Mouse (Mus musculus): ENCODE results near the gene Gm281. TPM values are rescaled to one million over a fixed set of nuclear protein-coding genes. Genes with fewer than 3 reads are reported as not detected.
A peak's percentile ranks its signal among the peaks of the same experiment; 100 is the strongest.
"Not testable (repeated sequence)": the region's sequence is repeated elsewhere in the genome, so short reads cannot be mapped to it uniquely, and the experiment has no call there.

Gm281 gene
- polyA plus RNA-seq (2012; rRNA removed) = not detected in 2 replicates

DNA sequence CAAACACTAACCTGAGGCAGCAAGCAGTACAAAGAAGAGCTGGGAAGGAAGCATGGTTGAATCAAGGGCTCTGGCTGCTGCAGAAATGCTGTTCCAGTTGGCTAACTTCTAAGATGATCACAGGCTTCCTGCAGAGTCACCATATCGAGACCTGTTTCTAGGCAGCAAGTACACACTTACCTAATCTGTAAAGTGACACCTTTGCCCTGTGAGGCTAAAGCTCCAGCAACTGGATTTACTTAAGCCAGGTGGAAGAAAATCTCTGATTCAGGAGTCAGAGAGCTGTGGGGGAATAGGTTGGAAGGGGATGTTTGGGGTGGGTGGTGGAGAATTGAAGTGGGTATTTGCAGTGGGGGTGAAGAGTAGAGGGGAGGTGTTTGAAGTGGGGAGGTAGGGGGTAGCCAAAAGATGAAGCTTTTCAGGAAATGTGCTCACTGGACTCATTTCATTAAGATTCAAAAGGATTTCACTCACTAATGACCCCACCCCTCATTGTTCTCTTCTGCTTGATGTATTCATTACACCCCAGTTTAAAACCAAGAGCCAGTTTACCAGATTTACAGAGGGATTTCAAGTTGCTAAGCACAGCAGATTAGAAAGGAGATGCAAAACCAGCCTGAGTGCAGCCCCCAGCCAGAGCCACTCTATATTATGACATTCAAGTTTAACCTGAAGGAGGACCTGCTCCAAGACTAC, at the start of gene Gm281:
TSS of gene Gm281 (minus strand) at position 92 of the 696 bp plus-strand sequence.
- Histone ChIP-seq H3K27ac (ENCODE audit: insufficient read depth, low read length) (no peak within 1 kb of the TSS), H3K4me1 (ENCODE audit: control insufficient read depth, insufficient read depth, low read length) (no peaks in the 10 kb centered on the region), H3K4me3 (ENCODE audit: insufficient read depth, low read length) (no peak within 1 kb of the TSS)
- TF ChIP-seq POLR2A (IDR thresholded peaks at IDR 0.05; ENCODE audit: extremely low read depth, insufficient read depth, low read length) (no peak), CTCF (IDR thresholded peaks at IDR 0.05; ENCODE audit: extremely low read depth, insufficient read depth, low read length) (no peak)

DNA sequence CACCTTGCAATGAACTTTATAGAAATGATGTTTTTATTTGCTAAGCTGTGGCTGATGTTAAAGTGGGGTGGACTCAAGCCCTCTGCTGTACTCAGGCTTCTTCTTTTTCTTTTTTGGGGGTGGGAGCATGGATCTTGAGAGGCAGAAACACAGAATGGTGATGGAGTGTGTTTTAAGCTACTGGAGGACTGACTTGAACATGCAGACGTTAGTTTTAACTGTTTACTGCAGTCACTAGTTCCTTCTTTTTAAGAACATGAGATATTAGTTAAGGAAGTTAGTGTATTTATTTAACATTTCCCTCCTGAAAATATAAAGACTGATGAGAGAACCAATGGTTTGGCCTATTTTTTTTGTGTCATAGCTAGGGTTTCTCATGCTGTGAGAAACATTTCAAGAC, 49.2 kb upstream of the Gm281 start:
- TF ChIP-seq POLR2A (IDR thresholded peaks at IDR 0.05; ENCODE audit: extremely low read depth, insufficient read depth, low read length) (no peak), CTCF (IDR thresholded peaks at IDR 0.05; ENCODE audit: extremely low read depth, insufficient read depth, low read length) (no peak)
- Histone ChIP-seq H3K4me1 (ENCODE audit: control insufficient read depth, insufficient read depth, low read length) (no peaks in the 10 kb centered on the region; the same call in 1 of the 2 replicates), H3K27ac (ENCODE audit: insufficient read depth, low read length) (no peak overlapping the region), H3K4me3 (ENCODE audit: insufficient read depth, low read length) (no peak overlapping the region)

DNA sequence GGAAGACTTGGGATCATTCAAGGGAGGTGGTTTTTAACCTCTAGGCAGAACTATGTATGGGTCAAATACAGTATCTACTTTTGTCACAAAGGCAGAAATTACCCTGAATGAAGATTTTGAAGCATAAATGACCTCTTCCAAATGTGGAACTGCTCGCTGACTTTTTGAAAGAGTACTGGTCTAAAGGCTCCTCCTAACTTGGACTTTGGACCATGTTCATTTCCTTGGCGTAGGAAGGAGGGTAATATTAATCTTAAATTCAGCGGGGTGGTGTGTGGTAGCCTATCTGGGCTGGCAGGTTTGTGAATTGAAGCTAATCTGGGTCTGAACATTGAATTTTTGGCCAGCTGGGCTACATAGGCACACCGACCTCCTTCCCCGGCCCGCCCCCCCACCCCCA, 48.2 kb upstream of the Gm281 start:
- no peaks in the 10 kb centered on the region; the same call in 1 of the 2 replicates for H3K4me1 ChIP-seq (ENCODE audit: control insufficient read depth, insufficient read depth, low read length)
- H3K27ac ChIP-seq (ENCODE audit: insufficient read depth, low read length) = no peak overlapping the region
- H3K4me3 ChIP-seq (ENCODE audit: insufficient read depth, low read length) = no peak overlapping the region
- TF ChIP-seq POLR2A (IDR thresholded peaks at IDR 0.05; ENCODE audit: extremely low read depth, insufficient read depth, low read length) (no peak), CTCF (IDR thresholded peaks at IDR 0.05; ENCODE audit: extremely low read depth, insufficient read depth, low read length) (no peak)

DNA sequence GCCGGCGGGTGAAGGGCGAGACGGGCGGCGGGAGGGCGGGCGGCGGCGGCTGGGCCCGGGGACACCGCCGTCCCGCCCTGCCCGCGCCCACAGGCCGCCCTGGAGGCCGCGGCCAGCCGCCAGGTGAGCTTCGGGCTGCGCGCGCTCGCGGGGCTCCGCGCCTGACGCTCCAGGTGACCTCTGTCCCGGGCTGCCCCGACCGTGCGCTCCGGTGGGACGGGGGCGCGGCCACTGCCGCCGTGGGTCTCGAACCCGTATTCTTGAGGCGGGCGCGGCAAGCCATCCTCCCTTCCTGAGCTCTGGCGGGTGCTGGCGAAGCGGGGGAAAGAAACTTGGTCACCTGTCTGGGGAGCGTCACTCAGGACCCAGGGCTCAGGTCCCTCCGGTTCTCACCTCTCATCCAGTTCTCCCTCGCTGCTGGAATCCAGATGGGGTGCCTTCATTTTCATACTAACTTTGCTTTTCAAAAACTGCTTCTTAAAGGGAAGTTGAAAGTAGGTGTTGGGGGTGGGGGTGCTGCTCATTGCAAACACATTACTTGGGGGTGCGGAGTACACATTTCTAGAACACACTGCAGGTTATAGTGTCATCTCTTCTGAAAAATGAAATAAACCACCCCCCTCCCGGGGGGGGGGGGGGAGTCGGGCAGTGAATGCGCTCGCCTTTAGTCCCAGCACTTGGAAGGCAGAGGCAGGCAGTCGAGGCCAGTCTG, 47.3 kb upstream of the Gm281 start, which contains the start of the genes Atxn7 and Thoc7:
TSS of gene Atxn7 (plus strand) at position 40 of the 712 bp plus-strand sequence.
TSS of gene Thoc7 (minus strand) at position 452 of the 712 bp plus-strand sequence.
- TF ChIP-seq CTCF (IDR thresholded peaks at IDR 0.05; ENCODE audit: extremely low read depth, insufficient read depth, low read length) = no peak
- no peak for TF ChIP-seq POLR2A (IDR thresholded peaks at IDR 0.05; ENCODE audit: extremely low read depth, insufficient read depth, low read length)
- peak within 1 kb of the TSS; percentile 85 for H3K4me3 ChIP-seq (ENCODE audit: insufficient read depth, low read length)
- peak within 1 kb of the TSS; percentile 24; the same call in 1 of the 2 replicates for H3K27ac ChIP-seq (ENCODE audit: insufficient read depth, low read length)
- no peaks in the 10 kb centered on the region; the same call in 1 of the 2 replicates for H3K4me1 ChIP-seq (ENCODE audit: control insufficient read depth, insufficient read depth, low read length)

DNA sequence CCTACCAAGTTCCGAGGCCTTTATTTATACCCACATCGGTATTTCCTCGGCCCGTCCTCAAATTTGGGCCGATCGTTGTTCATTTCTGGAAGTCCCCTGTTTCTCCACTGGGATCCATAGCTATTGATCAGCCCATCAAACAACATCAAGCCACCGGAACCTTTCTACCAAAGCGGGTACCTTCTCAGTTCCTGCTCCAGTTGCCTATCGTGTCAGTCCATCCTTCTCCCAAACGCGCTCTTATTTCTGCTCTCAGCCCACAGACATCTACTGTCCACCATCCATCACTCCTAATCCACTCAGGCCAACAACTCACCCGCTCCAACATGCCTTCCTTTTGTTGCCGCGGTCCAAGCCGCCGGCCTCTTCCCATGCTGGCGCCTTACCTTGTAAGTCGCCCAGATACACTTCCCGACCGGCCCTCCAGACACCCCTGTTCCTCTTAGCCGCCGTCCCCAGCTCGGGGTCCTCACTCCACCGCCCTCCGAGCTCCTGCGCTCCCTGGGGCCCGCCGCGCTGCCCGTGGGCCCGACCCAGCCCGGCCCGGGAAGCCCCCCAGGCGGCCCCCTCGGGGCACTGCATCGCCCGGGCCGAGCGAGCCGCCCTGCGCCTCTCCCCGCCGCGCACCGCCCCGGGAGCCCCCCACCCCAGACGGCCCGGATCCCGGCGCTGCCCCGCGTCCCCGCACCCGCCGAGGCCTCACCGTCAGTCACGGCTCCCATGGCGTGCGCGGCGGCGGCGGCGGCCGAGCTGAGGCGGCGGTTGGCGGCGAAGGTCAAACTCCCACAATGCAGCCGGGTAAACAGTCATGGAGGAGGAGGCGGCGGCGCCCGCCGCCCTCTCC, 46.4 kb upstream of the Gm281 start:
- H3K4me1 ChIP-seq (ENCODE audit: control insufficient read depth, insufficient read depth, low read length) = no peaks in the 10 kb centered on the region; the same call in 1 of the 2 replicates
- peak overlapping the region; percentile 24; the same call in 1 of the 2 replicates for H3K27ac ChIP-seq (ENCODE audit: insufficient read depth, low read length)
- no peak for TF ChIP-seq POLR2A (IDR thresholded peaks at IDR 0.05; ENCODE audit: extremely low read depth, insufficient read depth, low read length)
- no peak for TF ChIP-seq CTCF (IDR thresholded peaks at IDR 0.05; ENCODE audit: extremely low read depth, insufficient read depth, low read length)
- peak overlapping the region; percentile 85 for H3K4me3 ChIP-seq (ENCODE audit: insufficient read depth, low read length)

DNA sequence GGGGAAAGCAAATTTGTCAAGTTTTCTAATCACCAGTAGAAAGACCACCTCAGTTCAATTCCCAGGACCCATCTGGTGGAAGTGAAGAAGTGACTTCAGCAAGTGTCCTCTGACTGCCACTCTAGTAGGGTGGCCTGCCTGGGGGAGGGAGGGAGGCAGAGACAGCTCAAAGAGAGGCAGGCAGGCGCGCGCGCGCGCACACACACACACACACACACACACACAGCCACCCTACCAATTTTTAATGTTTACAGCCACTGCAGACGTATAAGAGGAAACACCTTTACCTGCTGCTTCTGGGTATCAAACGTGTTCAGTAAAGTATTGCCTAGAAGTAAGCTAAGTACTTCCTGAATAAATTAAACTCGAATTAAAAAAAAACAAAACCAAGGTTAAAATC, 45.8 kb upstream of the Gm281 start:
- H3K27ac ChIP-seq (ENCODE audit: insufficient read depth, low read length) = no peak overlapping the region
- no peak for TF ChIP-seq POLR2A (IDR thresholded peaks at IDR 0.05; ENCODE audit: extremely low read depth, insufficient read depth, low read length)
- no peak for TF ChIP-seq CTCF (IDR thresholded peaks at IDR 0.05; ENCODE audit: extremely low read depth, insufficient read depth, low read length)
- no peaks in the 10 kb centered on the region; the same call in 1 of the 2 replicates for H3K4me1 ChIP-seq (ENCODE audit: control insufficient read depth, insufficient read depth, low read length)
- peak overlapping the region; percentile 85 for H3K4me3 ChIP-seq (ENCODE audit: insufficient read depth, low read length)

DNA sequence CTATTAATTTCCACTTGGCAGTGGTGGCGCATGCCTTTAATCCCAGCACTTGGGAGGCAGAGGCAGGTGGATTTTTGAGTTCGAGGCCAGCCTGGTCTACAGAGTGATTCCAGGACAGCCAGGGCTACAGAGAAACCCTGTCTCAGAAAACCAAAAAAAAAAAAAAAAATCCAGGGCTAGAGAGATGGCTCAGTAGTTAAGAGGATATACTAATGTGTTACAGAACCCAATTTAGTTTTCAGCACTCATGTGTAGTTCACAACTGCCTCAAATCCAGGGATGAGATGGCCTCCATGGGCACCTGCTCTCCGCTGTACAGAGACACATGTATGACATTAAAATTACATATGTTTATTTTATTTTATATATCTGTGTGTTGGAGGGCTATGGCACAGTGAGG, 37.9 kb upstream of the Gm281 start:
- not testable (repeated sequence) for H3K4me1 ChIP-seq (ENCODE audit: control insufficient read depth, insufficient read depth, low read length); H3K27ac ChIP-seq (ENCODE audit: insufficient read depth, low read length); H3K4me3 ChIP-seq (ENCODE audit: insufficient read depth, low read length)

DNA sequence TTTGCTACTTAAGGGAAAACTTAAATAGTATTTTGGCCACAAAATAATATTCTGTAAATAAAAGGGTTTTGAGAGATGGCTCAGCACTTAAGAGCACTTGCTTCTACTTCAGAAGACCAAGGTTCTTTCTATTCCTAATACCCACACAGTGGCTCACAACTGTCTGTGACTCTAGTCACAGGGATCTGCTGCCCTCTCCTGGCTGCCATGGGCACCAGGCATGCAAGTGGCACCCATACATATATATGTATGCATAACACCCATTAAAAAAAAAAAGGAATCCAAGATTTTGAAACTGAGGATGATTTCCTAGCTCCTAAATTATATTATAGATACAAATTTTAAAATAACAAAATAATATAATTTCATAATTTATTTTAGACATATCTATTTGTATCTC, 36.1 kb upstream of the Gm281 start:
- Histone ChIP-seq H3K27ac (ENCODE audit: insufficient read depth, low read length) (no peak overlapping the region), H3K4me3 (ENCODE audit: insufficient read depth, low read length) (no peak overlapping the region), H3K4me1 (ENCODE audit: control insufficient read depth, insufficient read depth, low read length) (no peaks in the 10 kb centered on the region)
- no peak for TF ChIP-seq POLR2A (IDR thresholded peaks at IDR 0.05; ENCODE audit: extremely low read depth, insufficient read depth, low read length)
- peak; percentile 42 for TF ChIP-seq CTCF (IDR thresholded peaks at IDR 0.05; ENCODE audit: extremely low read depth, insufficient read depth, low read length)

DNA sequence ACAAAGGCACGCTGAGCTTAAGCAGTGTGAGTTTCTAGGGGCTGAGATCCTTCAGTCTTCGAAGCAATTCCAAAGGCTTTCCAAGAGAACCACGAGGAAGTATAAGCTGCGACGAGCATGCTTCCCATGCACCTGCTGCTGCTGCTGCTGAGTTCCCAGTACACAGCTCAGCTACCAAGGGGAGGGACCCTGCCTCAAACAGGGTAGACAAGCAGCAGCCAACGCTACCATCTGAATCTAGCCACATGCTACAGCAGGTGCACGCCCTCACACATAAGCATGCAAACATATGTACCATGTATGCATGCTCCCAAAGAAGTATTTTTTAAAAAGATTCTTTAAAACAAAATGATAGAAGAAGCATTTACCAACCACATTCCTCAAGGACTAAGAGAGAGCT, 34.1 kb upstream of the Gm281 start:
- no peaks in the 10 kb centered on the region for H3K4me1 ChIP-seq (ENCODE audit: control insufficient read depth, insufficient read depth, low read length)
- no peak overlapping the region for H3K27ac ChIP-seq (ENCODE audit: insufficient read depth, low read length)
- TF ChIP-seq CTCF (IDR thresholded peaks at IDR 0.05; ENCODE audit: extremely low read depth, insufficient read depth, low read length) (no peak), POLR2A (IDR thresholded peaks at IDR 0.05; ENCODE audit: extremely low read depth, insufficient read depth, low read length) (no peak)
- no peak overlapping the region for H3K4me3 ChIP-seq (ENCODE audit: insufficient read depth, low read length)
